Mouse (Mus musculus) R1 (cell line): Measurements from ENCODE around the gene Tuba3a.

ENCODE experiments used
- DNase-seq: peaks from one replicate; pipeline ENCODE4 v3.0.0-alpha.2; 2018; ENCODE audit warnings: low read depth, low spot score

Tuba3a gene

GRCm38 (mm10) chr6:125285890-125286289, at the start of gene Tuba3a:
Tuba3a (minus strand) TSS chr6:125286042.
- DNase-seq, result peak; percentile 93

- DNase-seq, result no peak
These were observed 48.5 kb upstream of the Tuba3a start for GRCm38 (mm10) chr6:125334356-125334755.

- DNase-seq, result no peak
These were observed 47.5 kb upstream of the Tuba3a start for GRCm38 (mm10) chr6:125333112-125333899.

- peak; percentile 73 for DNase-seq
These were observed 44.9 kb upstream of the Tuba3a start for GRCm38 (mm10) chr6:125330626-125331326.

- peak; percentile 40 for DNase-seq
These were observed 42.4 kb upstream of the Tuba3a start for GRCm38 (mm10) chr6:125328243-125328642.

- DNase-seq, result no peak
These were observed 39.5 kb upstream of the Tuba3a start for GRCm38 (mm10) chr6:125325337-125325736.

GRCm38 (mm10) chr6:125323547-125323946, 37.7 kb upstream of the Tuba3a start:
- no peak for DNase-seq

- no peak for DNase-seq
These were observed 37.0 kb upstream of the Tuba3a start for GRCm38 (mm10) chr6:125322794-125323193.

- no peak for DNase-seq
These were observed 35.4 kb upstream of the Tuba3a start for GRCm38 (mm10) chr6:125321114-125321855.

- DNase-seq, result no peak
These were observed 34.5 kb upstream of the Tuba3a start, which contains the start of gene Scnn1a for GRCm38 (mm10) chr6:125320323-125320722. Scnn1a (plus strand) TSS chr6:125320659.

GRCm38 (mm10) chr6:125319919-125320296, 34.1 kb upstream of the Tuba3a start:
- DNase-seq, result no peak

- no peak for DNase-seq
These were observed 33.4 kb upstream of the Tuba3a start for GRCm38 (mm10) chr6:125318981-125319918.

GRCm38 (mm10) chr6:125317077-125317476, 31.2 kb upstream of the Tuba3a start:
- DNase-seq, result no peak

- no peak for DNase-seq
These were observed 28.9 kb upstream of the Tuba3a start for GRCm38 (mm10) chr6:125314746-125315145.

- DNase-seq, result no peak
These were observed 28.4 kb upstream of the Tuba3a start for GRCm38 (mm10) chr6:125314231-125314563.

- DNase-seq, result peak; percentile 48
These were observed 27.8 kb upstream of the Tuba3a start, which contains the start of gene Ltbr for GRCm38 (mm10) chr6:125313546-125314230. Ltbr (minus strand) TSS chr6:125313885.

- no peak for DNase-seq
These were observed 26.9 kb upstream of the Tuba3a start for GRCm38 (mm10) chr6:125312581-125313355.

GRCm38 (mm10) chr6:125312171-125312570, 26.3 kb upstream of the Tuba3a start:
- no peak for DNase-seq

- DNase-seq, result no peak
These were observed 23.6 kb upstream of the Tuba3a start for GRCm38 (mm10) chr6:125309406-125309805.

GRCm38 (mm10) chr6:125308921-125309320, 23.1 kb upstream of the Tuba3a start:
- DNase-seq, result peak; percentile 88
